Mouse (Mus musculus): ENCODE measurements around the gene Kcne1.

DNA sequence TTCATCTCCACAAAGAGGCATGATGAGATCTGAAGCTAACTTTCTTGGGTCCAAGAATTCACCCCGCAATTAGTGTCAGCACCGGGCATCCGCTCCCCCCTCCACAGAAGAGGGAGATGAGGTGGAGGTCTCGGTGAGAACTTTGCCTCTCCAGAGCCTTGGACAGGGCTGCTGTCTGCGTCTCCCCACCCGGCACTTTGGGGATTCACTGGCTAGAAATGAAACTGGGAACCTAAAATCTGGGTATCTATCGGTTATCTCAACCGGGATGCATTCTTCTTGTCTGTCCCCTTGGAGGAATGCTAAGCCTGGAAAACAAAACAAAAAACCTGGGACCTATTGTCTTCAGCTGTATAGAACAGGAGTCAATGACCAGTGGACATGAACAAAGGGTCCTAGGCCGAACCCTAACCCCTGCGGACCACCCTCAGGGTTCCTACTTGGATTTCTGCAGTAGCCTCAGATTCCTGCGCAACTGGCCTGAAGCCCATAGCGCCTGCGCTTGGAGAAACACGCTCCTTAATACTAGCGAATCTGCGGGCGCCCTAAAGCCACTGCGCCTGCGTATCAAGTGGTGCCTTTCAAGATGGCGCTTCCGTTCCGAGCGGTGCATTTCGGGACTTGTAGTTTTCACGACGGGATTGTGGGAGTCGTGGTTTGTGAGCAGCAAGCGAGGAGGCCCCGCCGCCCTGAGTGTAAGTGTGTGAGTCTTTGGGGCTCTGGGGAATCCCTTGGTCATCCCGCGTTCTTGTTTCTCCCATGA, 58.4 kb downstream of the Kcne1 start, which contains the start of gene Smim11:
- TF ChIP-seq POLR2A (IDR thresholded peaks at IDR 0.05; ENCODE audit: control insufficient read depth in 1 of 2, insufficient read depth in 1 of 2, low read depth in 1 of 2, low read length in 2 of 2, poor library complexity in 1 of 2) (peak in 1 of 2 experiments; percentile 85; a peak in 2 of 4 replicates), ZMIZ1 (IDR thresholded peaks at IDR 0.05; ENCODE audit: low read depth, low read length) (peak; percentile 64), RCOR1 (IDR thresholded peaks at IDR 0.05; ENCODE audit: low read depth, low read length) (no peak), CTCF (IDR thresholded peaks at IDR 0.05 in 2 of 3, conservative IDR thresholded peaks at IDR 0.05 in 1 of 3; ENCODE audit: control insufficient read depth in 1 of 3, insufficient read depth in 1 of 3, low read depth in 2 of 3, low read length in 3 of 3, poor library complexity in 1 of 3, severe bottlenecking in 1 of 3) (no peak), RAD21 (IDR thresholded peaks at IDR 0.05; ENCODE audit: low read depth, low read length) (no peak), GATA1 (IDR thresholded peaks at IDR 0.05; ENCODE audit: low read depth, low read length) (peak; percentile 99), ZC3H11A (IDR thresholded peaks at IDR 0.05; ENCODE audit: low read depth, low read length) (peak; percentile 80), NELFE (IDR thresholded peaks at IDR 0.05; ENCODE audit: low read depth, low read length) (peak; percentile 89), UBTF (IDR thresholded peaks at IDR 0.05; ENCODE audit: borderline replicate concordance, insufficient read depth, low read depth, low read length) (no peak)
